Comparison of ENCODE assay signal across 23 mouse cellular contexts in the genomic region with DNA sequence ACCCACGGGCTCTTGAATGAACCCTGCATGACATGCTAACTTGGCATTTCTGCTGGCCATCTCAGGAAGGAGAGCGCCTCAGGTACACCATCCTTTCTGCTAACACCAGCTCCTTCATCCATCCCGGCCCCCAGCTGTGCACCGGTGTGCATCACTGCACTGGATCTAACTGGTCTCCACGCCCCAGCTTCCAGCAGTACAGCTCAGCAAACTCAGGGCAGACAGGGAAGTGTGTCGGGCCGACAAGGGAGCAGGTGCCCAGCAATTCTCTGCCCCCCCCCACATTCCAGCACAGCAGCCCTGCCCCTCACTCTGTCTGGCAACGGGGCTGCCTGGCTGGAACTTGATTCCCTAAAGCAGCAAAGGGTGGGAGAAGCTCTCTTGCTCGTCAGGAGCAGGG.
"Had no signal": no experiment of that assay in that cellular context is flagged by ENCODE, and none has a peak within 500 bp of the region (broad histone marks: within the 10 kb centered on the region; RNA-seq: fewer than 3 reads in every experiment).

No protein-coding gene starts in this region.

- H3K4me3 ChIP-seq: intestine, embryonic 15.5 days; layer of hippocampus, adult 2 months; limb, embryonic 15.5 days; megakaryocyte, embryonic 14.5 days; midbrain, embryonic 10.5 days; midbrain, embryonic 13.5 days; myocyte; neural tube, embryonic 13.5 days had no signal

- H3K4me1 ChIP-seq: intestine, embryonic 15.5 days; limb, embryonic 15.5 days; megakaryocyte, embryonic 14.5 days had no signal

- H3K9me3 ChIP-seq: intestine, embryonic 15.5 days; limb, embryonic 15.5 days; megakaryocyte, embryonic 14.5 days; midbrain, embryonic 10.5 days; midbrain, embryonic 13.5 days; neural tube, embryonic 13.5 days had no signal

- H3K4me2 ChIP-seq: intestine, embryonic 15.5 days; limb, embryonic 15.5 days; liver, embryonic 11.5 days; lung, embryonic 14.5 days; midbrain, embryonic 13.5 days; neural tube, embryonic 13.5 days had no signal

- H3K27ac ChIP-seq: intestine, embryonic 15.5 days; layer of hippocampus, adult 2 months; limb, embryonic 15.5 days; liver, embryonic 14.5 days; midbrain, embryonic 10.5 days; midbrain, embryonic 13.5 days; neural tube, embryonic 13.5 days; stomach, postnatal 0 days had no signal

- DNase-seq: layer of hippocampus, adult 9-11 months; liver, postnatal 0 days; lung, embryonic 14.5 days; lung, postnatal 36 days; right cerebral cortex, adult 18-20 months; right cerebral cortex, postnatal 14 days; right cerebral cortex, postnatal 4 days; thymus, adult 2 months; thymus, postnatal 14 days; thymus, postnatal 4 days had no signal

- ATAC-seq: intestine, embryonic 15.5 days; liver, postnatal 0 days; lung, postnatal 0 days; midbrain, embryonic 13.5 days; midbrain, embryonic 16.5 days had no signal

- H3K27me3 ChIP-seq: intestine, embryonic 15.5 days; limb, embryonic 15.5 days; midbrain, embryonic 13.5 days; neural tube, embryonic 13.5 days had no signal

- H3K36me3 ChIP-seq: intestine, embryonic 15.5 days had no signal

- H3K9ac ChIP-seq: intestine, embryonic 15.5 days; limb, embryonic 15.5 days; liver, embryonic 14.5 days; liver, postnatal 0 days; lung, embryonic 14.5 days; midbrain, embryonic 13.5 days; neural tube, embryonic 13.5 days had no signal
